Mouse (Mus musculus) brain, embryonic 14.5 days (tissue): ENCODE data around the gene Ajm1.

ENCODE experiments used
- CTCF ChIP-seq: fragments of 200-500 bp; IDR thresholded peaks from 2 replicates; pipeline ENCODE4 v1.5.1; 2012; ENCODE audit warnings: inconsistent platforms, mild to moderate bottlenecking, moderate library complexity, borderline replicate concordance; ENCODE audit not compliant: insufficient read depth, insufficient read length; ENCODE audit errors: extremely low read depth
- POLR2A ChIP-seq: fragments of 200-500 bp; IDR thresholded peaks from 2 replicates; pipeline ENCODE4 v1.6.1; 2012; ENCODE audit warnings: mild to moderate bottlenecking, inconsistent platforms, borderline replicate concordance; ENCODE audit not compliant: poor library complexity, insufficient read depth, insufficient read length, severe bottlenecking; ENCODE audit errors: extremely low read depth

DNA sequence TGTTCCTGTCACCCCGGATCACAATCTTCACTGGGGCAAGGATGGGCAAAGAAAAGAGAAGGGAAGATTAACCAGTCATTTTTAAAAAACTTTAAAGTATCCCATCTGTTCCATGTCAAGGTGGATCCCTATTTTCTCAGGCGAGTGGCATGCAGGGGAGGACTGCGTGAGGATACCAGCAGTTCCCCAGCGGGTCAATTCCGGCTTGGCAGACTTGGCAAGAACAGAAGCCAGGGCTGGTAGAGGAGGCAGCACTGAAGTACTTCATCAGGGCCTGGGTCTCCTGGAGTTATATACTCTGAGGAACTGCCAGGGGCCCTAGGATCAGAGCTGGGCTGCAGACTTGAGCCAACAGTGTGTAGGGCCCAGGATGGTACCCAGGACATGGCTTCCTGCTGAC is 21.0 kb upstream of the Ajm1 start:
- TF ChIP-seq CTCF (no peak), POLR2A (no peak)
